Mouse (Mus musculus): ENCODE results near the gene Atxn2. TPM values are rescaled to one million over a fixed set of nuclear protein-coding genes. Genes with fewer than 3 reads are reported as not detected.
"Not testable (repeated sequence)": the region's sequence is repeated elsewhere in the genome, so short reads cannot be mapped to it uniquely, and the experiment has no call there.

Gene Atxn2
- polyA plus RNA-seq, 1 experiment from 2014 or later, result 89.1 TPM

GRCm38 (mm10) chr5:121691436-121691835 lies 19.7 kb upstream of the Atxn2 start:
- not testable (repeated sequence) for H3K27me3 ChIP-seq; H3K9ac ChIP-seq; ATAC-seq (ENCODE audit: low read depth); H3K9me3 ChIP-seq; H3K27ac ChIP-seq (replicated peaks); H3K4me1 ChIP-seq (replicated peaks); H3K4me3 ChIP-seq; H3K4me2 ChIP-seq
- peaks cover 20% of the 10 kb centered on the region for H3K36me3 ChIP-seq
- 86% methylated on average over 7 of the region's 7 CpGs for WGBS

- ATAC-seq (ENCODE audit: low read depth), result no peak
- no peaks in the 10 kb centered on the region for H3K9me3 ChIP-seq
- no peak overlapping the region for H3K4me2 ChIP-seq
- 86% methylated on average over 4 of the region's 4 CpGs for WGBS
- no peaks in the 10 kb centered on the region for H3K27me3 ChIP-seq
- no peaks in the 10 kb centered on the region for H3K4me1 ChIP-seq (replicated peaks)
- no peak overlapping the region for H3K4me3 ChIP-seq
- H3K27ac ChIP-seq (replicated peaks), result no peak overlapping the region
- H3K36me3 ChIP-seq, result peaks cover 6% of the 10 kb centered on the region; the same call in 1 of the 2 replicates
- H3K9ac ChIP-seq, result no peak overlapping the region
Measured at GRCm38 (mm10) chr5:121692897-121693296, 18.2 kb upstream of the Atxn2 start.

GRCm38 (mm10) chr5:121696761-121697160 lies 14.4 kb upstream of the Atxn2 start:
- no peak overlapping the region for H3K4me3 ChIP-seq
- H3K9me3 ChIP-seq, result no peaks in the 10 kb centered on the region
- no peak overlapping the region for H3K27ac ChIP-seq (replicated peaks)
- no peaks in the 10 kb centered on the region for H3K4me1 ChIP-seq (replicated peaks)
- H3K36me3 ChIP-seq, result no peaks in the 10 kb centered on the region
- no peaks in the 10 kb centered on the region for H3K27me3 ChIP-seq
- no peak for ATAC-seq (ENCODE audit: low read depth)
- H3K4me2 ChIP-seq, result no peak overlapping the region
- H3K9ac ChIP-seq, result no peak overlapping the region
- 44% methylated on average over 6 of the region's 6 CpGs for WGBS

GRCm38 (mm10) chr5:121699891-121700290 lies 11.2 kb upstream of the Atxn2 start:
- Histone ChIP-seq H3K4me3 (no peak overlapping the region), H3K9ac (no peak overlapping the region), H3K27ac (replicated peaks) (no peak overlapping the region), H3K36me3 (no peaks in the 10 kb centered on the region), H3K4me1 (replicated peaks) (peaks cover 6% of the 10 kb centered on the region), H3K27me3 (no peaks in the 10 kb centered on the region), H3K9me3 (no peaks in the 10 kb centered on the region), H3K4me2 (no peak overlapping the region)
- 70% methylated on average over 5 of the region's 5 CpGs for WGBS
- no peak for ATAC-seq (ENCODE audit: low read depth)

GRCm38 (mm10) chr5:121700496-121700895 lies 10.6 kb upstream of the Atxn2 start:
- H3K4me2 ChIP-seq, result no peak overlapping the region
- 35% methylated on average over 11 of the region's 11 CpGs for WGBS
- ATAC-seq (ENCODE audit: low read depth), result no peak

GRCm38 (mm10) chr5:121701111-121701769 lies 9.9 kb upstream of the Atxn2 start:
- Histone ChIP-seq H3K36me3 (no peaks in the 10 kb centered on the region), H3K4me1 (replicated peaks) (peaks cover 9% of the 10 kb centered on the region), H3K27me3 (no peaks in the 10 kb centered on the region), H3K9me3 (no peaks in the 10 kb centered on the region), H3K4me2 (no peak overlapping the region), H3K27ac (replicated peaks) (no peak overlapping the region), H3K4me3 (no peak overlapping the region), H3K9ac (no peak overlapping the region)
- ATAC-seq (ENCODE audit: low read depth), result no peak
- WGBS, result 59% methylated on average over 8 of the region's 8 CpGs

More at GRCm38 (mm10) chr5:121700496-121700895, 10.6 kb upstream of the Atxn2 start:
- H3K9me3 ChIP-seq, result no peaks in the 10 kb centered on the region
- no peaks in the 10 kb centered on the region for H3K27me3 ChIP-seq
- H3K4me3 ChIP-seq, result no peak overlapping the region
- H3K36me3 ChIP-seq, result no peaks in the 10 kb centered on the region
- H3K27ac ChIP-seq (replicated peaks), result no peak overlapping the region
- H3K9ac ChIP-seq, result no peak overlapping the region
- peaks cover 9% of the 10 kb centered on the region for H3K4me1 ChIP-seq (replicated peaks)

GRCm38 (mm10) chr5:121703341-121703740 lies 7.8 kb upstream of the Atxn2 start:
- Histone ChIP-seq H3K4me1 (replicated peaks) (peaks cover 9% of the 10 kb centered on the region), H3K9me3 (no peaks in the 10 kb centered on the region), H3K9ac (no peak overlapping the region), H3K4me2 (no peak overlapping the region), H3K27ac (replicated peaks) (no peak overlapping the region), H3K4me3 (no peak overlapping the region), H3K27me3 (no peaks in the 10 kb centered on the region), H3K36me3 (no peaks in the 10 kb centered on the region)
- no peak for ATAC-seq (ENCODE audit: low read depth)
- 70% methylated on average over 1 of the region's 1 CpGs for WGBS

- ATAC-seq (ENCODE audit: low read depth), result no peak
- WGBS, result 9% methylated on average over 20 of the region's 20 CpGs
- H3K9ac ChIP-seq, result peak overlapping the region; percentile 57
Measured at GRCm38 (mm10) chr5:121704512-121705248, 6.5 kb upstream of the Atxn2 start.

GRCm38 (mm10) chr5:121710402-121710801 lies 735 bp upstream of the Atxn2 start:
- H3K9ac ChIP-seq, result no peak overlapping the region
- H3K4me2 ChIP-seq, result peak overlapping the region; percentile 83
- H3K36me3 ChIP-seq, result no peaks in the 10 kb centered on the region
- 45% methylated on average over 2 of the region's 2 CpGs for WGBS
- no peak overlapping the region for H3K27ac ChIP-seq (replicated peaks)
- H3K27me3 ChIP-seq, result no peaks in the 10 kb centered on the region
- H3K9me3 ChIP-seq, result no peaks in the 10 kb centered on the region
- no peak for ATAC-seq (ENCODE audit: low read depth)
- peaks cover 30% of the 10 kb centered on the region for H3K4me1 ChIP-seq (replicated peaks)
- H3K4me3 ChIP-seq, result peak overlapping the region; percentile 99; the same call in 1 of the 2 replicates

More at GRCm38 (mm10) chr5:121704512-121705248, 6.5 kb upstream of the Atxn2 start:
- Histone ChIP-seq H3K4me2 (peak overlapping the region; percentile 49), H3K36me3 (no peaks in the 10 kb centered on the region), H3K4me1 (replicated peaks) (peaks cover 9% of the 10 kb centered on the region), H3K27ac (replicated peaks) (no peak overlapping the region), H3K4me3 (peak overlapping the region; percentile 13; the same call in 1 of the 2 replicates), H3K9me3 (no peaks in the 10 kb centered on the region), H3K27me3 (no peaks in the 10 kb centered on the region)

GRCm38 (mm10) chr5:121710851-121711173 lies 325 bp upstream of the Atxn2 start:
- under 1% methylated on average over 12 of the region's 12 CpGs for WGBS
- Histone ChIP-seq H3K4me1 (replicated peaks) (peaks cover 34% of the 10 kb centered on the region), H3K9ac (peak overlapping the region; percentile 99), H3K27ac (replicated peaks) (peak overlapping the region; percentile 98), H3K9me3 (no peaks in the 10 kb centered on the region), H3K4me2 (peak overlapping the region; percentile 83), H3K36me3 (no peaks in the 10 kb centered on the region), H3K27me3 (no peaks in the 10 kb centered on the region), H3K4me3 (peak overlapping the region; percentile 99)
- ATAC-seq (ENCODE audit: low read depth), result no peak

GRCm38 (mm10) chr5:121711928-121712231 lies 743 bp downstream of the Atxn2 start:
- peak; percentile 46 for ATAC-seq (ENCODE audit: low read depth)
- Histone ChIP-seq H3K36me3 (no peaks in the 10 kb centered on the region), H3K9ac (peak overlapping the region; percentile 99), H3K27me3 (no peaks in the 10 kb centered on the region), H3K4me1 (replicated peaks) (peaks cover 43% of the 10 kb centered on the region), H3K4me3 (peak overlapping the region; percentile 99), H3K4me2 (peak overlapping the region; percentile 84), H3K27ac (replicated peaks) (peak overlapping the region; percentile 98), H3K9me3 (no peaks in the 10 kb centered on the region)
- under 1% methylated on average over 40 of the region's 57 CpGs for WGBS

- H3K9me3 ChIP-seq, result no peaks in the 10 kb centered on the region
- H3K27ac ChIP-seq (replicated peaks), result peak overlapping the region; percentile 98
- no peaks in the 10 kb centered on the region; the same call in 1 of the 2 replicates for H3K36me3 ChIP-seq
- WGBS, result 2% methylated on average over 37 of the region's 66 CpGs
- peak overlapping the region; percentile 99 for H3K9ac ChIP-seq
- ATAC-seq (ENCODE audit: low read depth), result peak; percentile 69
- H3K4me2 ChIP-seq, result peak overlapping the region; percentile 84
- H3K4me3 ChIP-seq, result peak overlapping the region; percentile 99
- H3K27me3 ChIP-seq, result no peaks in the 10 kb centered on the region
- H3K4me1 ChIP-seq (replicated peaks), result peaks cover 43% of the 10 kb centered on the region
Measured at GRCm38 (mm10) chr5:121712232-121712933, 1.2 kb downstream of the Atxn2 start.

Measured in neural tube, embryonic 13.5 days (tissue).